Mouse (Mus musculus) midbrain, embryonic 15.5 days (tissue): ENCODE results near the gene Fam24a. TPM values are rescaled to one million over a fixed set of nuclear protein-coding genes. Genes with fewer than 3 reads are reported as not detected.

Source experiments
- ATAC-seq: fragments of 200-750 bp; cut with Nextera tagmentation; replicated peaks from 2 replicates; pipeline ENCODE4 v1.8.0; 2017; ENCODE audit warnings: moderate TSS enrichment
- H3K27ac ChIP-seq: fragments of 300-500 bp; sonication (generic); 2 replicates; pipeline ENCODE4 v1.5.1; 2015; ENCODE audit warnings: mild to moderate bottlenecking, inconsistent platforms
- H3K27me3 ChIP-seq: fragments of 300-500 bp; sonication (generic); replicated peaks from 2 replicates; pipeline ENCODE4 v1.6.1; 2015; ENCODE audit warnings: inconsistent platforms
- H3K36me3 ChIP-seq: fragments of 300-500 bp; sonication (generic); replicated peaks from 2 replicates; pipeline ENCODE4 v1.6.1; 2015; ENCODE audit warnings: inconsistent platforms
- H3K4me1 ChIP-seq: fragments of 300-500 bp; sonication (generic); 2 replicates; pipeline ENCODE4 v1.6.1; 2015; ENCODE audit warnings: inconsistent platforms
- H3K4me2 ChIP-seq: fragments of 300-500 bp; sonication (generic); 2 replicates; pipeline ENCODE4 v1.6.1; 2015; ENCODE audit warnings: inconsistent platforms, mild to moderate bottlenecking, moderate library complexity
- H3K4me3 ChIP-seq: fragments of 300-500 bp; sonication (generic); 2 replicates; pipeline ENCODE4 v1.5.1; 2015; ENCODE audit warnings: mild to moderate bottlenecking, inconsistent platforms
- H3K9ac ChIP-seq: fragments of 300-500 bp; sonication (generic); 2 replicates; pipeline ENCODE4 v1.6.1; 2015; ENCODE audit warnings: mild to moderate bottlenecking, inconsistent platforms
- H3K9me3 ChIP-seq: fragments of 300-500 bp; sonication (generic); 2 replicates; pipeline ENCODE4 v1.6.1; 2016; ENCODE audit warnings: inconsistent platforms
- WGBS: fragments of 180-500 bp; shearing (Covaris S2); methylation state at CpG from one replicate; pipeline ENCODE4 v1.1.7; 2015; ENCODE audit warnings: mixed read lengths; 5-methylcytosine and 5-hydroxymethylcytosine counted together
- polyA plus RNA-seq: library from polyadenylated mRNA; unstranded; fragments of >200 nt; fragmentation: Nextera tagmentation; extraction: Ambion mirVana; gene quantifications from 2 replicates; pipeline ENCODE4 v1.2.1, GENCODE M21; 2015

Gene Fam24a
- polyA plus RNA-seq, 1 experiment from 2014 or later: not detected

DNA sequence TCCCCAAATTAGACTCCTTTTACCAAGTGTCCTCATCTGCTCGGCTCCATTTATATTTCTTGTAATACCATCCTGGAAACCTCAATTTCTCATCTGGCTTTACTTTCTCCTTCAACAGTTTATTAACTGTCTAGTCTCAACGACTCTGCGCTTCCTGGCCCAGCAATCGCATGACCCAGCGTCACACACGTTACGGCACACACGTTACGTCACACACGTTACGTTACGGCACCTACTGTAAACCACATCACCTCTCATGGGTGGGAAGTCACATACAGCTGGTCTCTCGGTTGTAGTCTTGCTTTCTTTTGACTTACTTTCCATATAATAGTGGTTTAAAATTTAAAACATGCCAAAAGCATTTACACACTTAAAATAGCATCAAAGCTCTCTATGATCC lies 22.4 kb downstream of the Fam24a start:
- H3K36me3 ChIP-seq: peaks cover 22% of the 10 kb centered on the region

DNA sequence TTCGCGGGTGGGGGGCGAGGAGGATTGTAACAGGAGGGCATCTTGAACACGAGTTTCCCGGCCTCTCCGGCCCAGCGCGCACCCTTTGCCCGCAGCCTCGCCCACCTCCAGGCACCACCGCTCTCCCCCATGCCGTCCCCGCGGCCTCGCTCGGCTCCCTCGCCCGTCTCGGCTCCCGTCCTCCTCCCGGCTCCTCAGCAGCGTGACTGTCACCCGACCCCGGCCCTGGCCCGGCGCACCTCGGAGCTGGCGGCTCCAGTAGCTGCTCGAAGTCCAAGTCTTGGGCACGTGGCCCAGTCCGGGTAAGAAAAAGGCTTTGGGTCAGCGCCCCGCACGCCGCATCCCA lies 28.6 kb downstream of the Fam24a start:
- peaks cover 17% of the 10 kb centered on the region for H3K4me1 ChIP-seq
- H3K27ac ChIP-seq: peak overlapping the region; percentile 89
- WGBS: under 1% methylated on average over 35 of the region's 35 CpGs
- H3K4me2 ChIP-seq: peak overlapping the region; percentile 91
- no peaks in the 10 kb centered on the region for H3K9me3 ChIP-seq
- peak overlapping the region; percentile 91 for H3K9ac ChIP-seq
- H3K4me3 ChIP-seq: peak overlapping the region; percentile 77
- H3K27me3 ChIP-seq: 0 out of 2 replicates have a peak, but pooled peaks cover 2% of the 10 kb centered on the region
- ATAC-seq: peak; percentile 89
- 0 out of 2 replicates have a peak, but pooled peaks cover 5% of the 10 kb centered on the region for H3K36me3 ChIP-seq

More for the DNA sequence above, 22.4 kb downstream of the Fam24a start:
- no peaks in the 10 kb centered on the region for H3K9me3 ChIP-seq
- no peak overlapping the region for H3K4me2 ChIP-seq
- H3K4me1 ChIP-seq: peaks cover 3% of the 10 kb centered on the region
- no peak for ATAC-seq
- no peak overlapping the region for H3K9ac ChIP-seq
- 98% methylated on average over 13 of the region's 13 CpGs for WGBS
- no peak overlapping the region for H3K4me3 ChIP-seq
- no peaks in the 10 kb centered on the region for H3K27me3 ChIP-seq
- H3K27ac ChIP-seq: no peak overlapping the region

DNA sequence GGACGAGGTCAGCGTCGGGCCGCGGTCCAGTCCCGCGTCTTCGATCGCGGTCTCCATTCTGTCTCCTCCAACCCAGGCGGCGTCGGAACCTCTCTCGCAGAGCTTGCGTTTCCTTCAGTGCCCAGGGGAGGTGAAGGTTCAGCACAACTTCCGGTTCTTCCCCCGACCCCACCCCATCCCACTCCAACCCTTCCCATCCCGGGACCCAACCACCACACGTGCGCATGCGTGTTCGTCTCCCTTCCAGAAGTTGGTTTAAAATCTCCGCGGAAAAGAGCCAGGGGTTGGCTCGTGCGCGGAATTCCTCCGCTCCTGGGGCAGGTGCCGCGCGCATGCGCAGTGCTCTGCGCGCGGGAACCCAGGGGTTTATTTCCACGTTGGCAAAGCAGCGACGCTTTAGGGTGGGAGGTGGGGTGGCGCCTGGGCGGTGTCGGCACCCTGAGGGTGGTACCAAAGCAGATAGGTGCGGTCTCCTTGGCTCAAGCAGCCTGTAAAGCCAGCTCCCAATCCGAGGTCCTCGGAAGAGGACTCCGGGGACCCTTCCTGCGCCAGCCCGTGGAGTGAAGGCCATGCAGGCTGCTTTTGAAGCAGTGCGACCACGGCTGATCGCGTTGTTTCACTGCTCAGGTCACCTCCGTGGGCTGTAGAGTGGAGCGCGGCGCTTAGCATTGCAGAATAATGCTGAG lies 29.1 kb downstream of the Fam24a start, which contains the start of gene 2310057M21Rik:
Gene 2310057M21Rik (minus strand): TSS at position 145 of the 686 bp plus-strand sequence.
- Histone ChIP-seq H3K36me3 (0 out of 2 replicates have a peak, but pooled peaks cover 2% of the 10 kb centered on the region), H3K4me3 (peak within 1 kb of the TSS; percentile 77), H3K27ac (peak within 1 kb of the TSS; percentile 89), H3K9me3 (no peaks in the 10 kb centered on the region), H3K27me3 (0 out of 2 replicates have a peak, but pooled peaks cover 2% of the 10 kb centered on the region), H3K4me2 (peak within 1 kb of the TSS; percentile 91), H3K4me1 (peaks cover 17% of the 10 kb centered on the region), H3K9ac (peak within 1 kb of the TSS; percentile 91)
- peak; percentile 97 for ATAC-seq
- WGBS: under 1% methylated on average over 55 of the region's 55 CpGs

DNA sequence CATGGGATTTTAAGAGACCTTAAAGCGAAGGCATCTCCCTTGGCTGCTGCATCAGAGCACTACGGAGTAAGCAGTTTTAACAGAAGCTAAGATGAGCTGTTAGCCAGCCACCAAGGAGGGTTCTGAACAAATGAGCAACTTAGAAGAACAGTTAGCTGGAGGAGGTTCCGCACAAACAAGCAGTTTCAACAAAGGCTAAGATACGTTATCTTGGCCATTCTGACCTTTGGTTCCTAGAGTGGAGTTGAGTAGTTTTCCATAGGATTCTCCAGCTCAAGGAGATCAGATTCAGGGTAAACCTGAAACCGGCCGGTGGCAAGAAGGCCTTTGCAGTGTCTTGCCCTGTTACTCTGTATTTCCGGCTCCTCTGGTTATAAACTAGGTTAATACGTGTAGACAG lies 30.5 kb downstream of the Fam24a start:
- Histone ChIP-seq H3K9me3 (no peaks in the 10 kb centered on the region), H3K9ac (no peak overlapping the region), H3K4me3 (no peak overlapping the region), H3K27me3 (0 out of 2 replicates have a peak, but pooled peaks cover 2% of the 10 kb centered on the region), H3K36me3 (no peaks in the 10 kb centered on the region), H3K4me1 (peaks cover 17% of the 10 kb centered on the region), H3K27ac (no peak overlapping the region), H3K4me2 (no peak overlapping the region)
- WGBS: 96% methylated on average over 8 of the region's 8 CpGs
- ATAC-seq: no peak

DNA sequence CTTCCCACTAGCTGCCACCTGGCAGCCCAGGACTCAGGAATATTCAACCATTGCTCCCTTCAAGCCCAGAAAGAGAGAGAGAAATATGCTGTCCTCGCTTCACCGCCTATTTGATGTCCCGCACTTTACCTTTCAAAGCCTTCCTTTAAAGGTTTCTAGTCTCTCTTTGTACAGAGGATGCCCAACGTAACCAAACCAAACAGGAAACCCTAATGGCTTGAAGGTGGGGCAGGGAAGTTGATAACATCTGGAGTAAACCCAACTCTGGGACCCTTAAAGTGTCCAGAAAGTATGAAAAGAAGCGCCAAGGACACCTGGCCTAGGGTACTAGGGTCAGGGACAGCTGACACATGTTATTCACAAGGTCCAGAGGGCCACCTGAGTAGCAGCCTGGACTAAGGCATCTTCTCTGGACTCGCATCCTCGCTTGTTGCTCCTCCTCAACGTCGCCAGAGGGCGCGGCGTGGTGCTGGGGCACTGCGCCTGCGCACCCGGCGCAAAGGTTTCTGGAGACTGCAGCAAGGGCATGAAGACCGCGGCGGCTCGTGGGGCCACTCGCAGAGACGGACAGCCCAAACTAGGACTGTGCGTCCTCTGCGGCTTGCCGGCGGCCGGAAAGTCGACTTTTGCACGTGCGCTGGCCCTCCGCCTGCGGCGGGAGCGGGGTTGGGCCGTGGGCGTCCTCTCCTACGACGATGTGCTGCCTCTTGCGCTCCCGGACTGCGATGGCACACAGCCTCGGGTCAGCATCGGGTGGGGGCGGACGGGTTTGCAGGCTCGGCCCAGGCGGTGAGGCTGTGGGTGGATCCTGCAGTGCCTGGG lies 37.2 kb downstream of the Fam24a start, which contains the start of gene Pstk:
Gene Pstk (plus strand): TSS at position 494 of the 822 bp plus-strand sequence.
- ATAC-seq: peak; percentile 95
- peak within 1 kb of the TSS; percentile 81 for H3K4me3 ChIP-seq
- peaks cover 6% of the 10 kb centered on the region for H3K4me1 ChIP-seq
- 0 out of 2 replicates have a peak, but pooled peaks cover 3% of the 10 kb centered on the region for H3K36me3 ChIP-seq
- 0 out of 2 replicates have a peak, but pooled peaks cover 2% of the 10 kb centered on the region for H3K27me3 ChIP-seq
- peak within 1 kb of the TSS; percentile 72 for H3K4me2 ChIP-seq
- peak within 1 kb of the TSS; percentile 92 for H3K9ac ChIP-seq
- 4% methylated on average over 47 of the region's 47 CpGs for WGBS
- H3K27ac ChIP-seq: peak within 1 kb of the TSS; percentile 91
- H3K9me3 ChIP-seq: no peaks in the 10 kb centered on the region

DNA sequence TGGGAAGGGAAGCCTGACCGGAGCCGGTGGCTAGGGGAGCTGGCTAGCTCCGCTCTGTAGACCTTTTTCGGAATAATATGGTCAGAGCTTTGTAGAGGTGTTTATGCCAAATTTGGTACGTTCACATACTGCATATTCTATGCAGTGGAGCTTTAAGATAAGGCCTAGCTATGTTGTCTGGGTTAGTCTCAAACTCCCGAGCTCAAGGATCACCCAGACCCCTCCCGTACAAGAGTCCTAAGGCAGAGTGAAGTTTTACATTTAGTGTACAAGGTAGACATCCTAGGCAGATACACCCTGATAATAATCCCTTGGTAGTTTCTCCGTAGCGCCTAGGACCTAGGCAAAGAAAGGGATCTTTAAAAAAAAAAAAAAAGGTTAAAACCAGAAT lies 37.8 kb downstream of the Fam24a start:
- Histone ChIP-seq H3K27ac (peak overlapping the region; percentile 91), H3K4me3 (peak overlapping the region; percentile 81), H3K36me3 (0 out of 2 replicates have a peak, but pooled peaks cover 3% of the 10 kb centered on the region), H3K4me1 (peaks cover 6% of the 10 kb centered on the region), H3K9ac (peak overlapping the region; percentile 92), H3K27me3 (0 out of 2 replicates have a peak, but pooled peaks cover under 1% of the 10 kb centered on the region), H3K9me3 (no peaks in the 10 kb centered on the region), H3K4me2 (peak overlapping the region; percentile 72)
- 6% methylated on average over 9 of the region's 9 CpGs for WGBS
- peak; percentile 66 for ATAC-seq

DNA sequence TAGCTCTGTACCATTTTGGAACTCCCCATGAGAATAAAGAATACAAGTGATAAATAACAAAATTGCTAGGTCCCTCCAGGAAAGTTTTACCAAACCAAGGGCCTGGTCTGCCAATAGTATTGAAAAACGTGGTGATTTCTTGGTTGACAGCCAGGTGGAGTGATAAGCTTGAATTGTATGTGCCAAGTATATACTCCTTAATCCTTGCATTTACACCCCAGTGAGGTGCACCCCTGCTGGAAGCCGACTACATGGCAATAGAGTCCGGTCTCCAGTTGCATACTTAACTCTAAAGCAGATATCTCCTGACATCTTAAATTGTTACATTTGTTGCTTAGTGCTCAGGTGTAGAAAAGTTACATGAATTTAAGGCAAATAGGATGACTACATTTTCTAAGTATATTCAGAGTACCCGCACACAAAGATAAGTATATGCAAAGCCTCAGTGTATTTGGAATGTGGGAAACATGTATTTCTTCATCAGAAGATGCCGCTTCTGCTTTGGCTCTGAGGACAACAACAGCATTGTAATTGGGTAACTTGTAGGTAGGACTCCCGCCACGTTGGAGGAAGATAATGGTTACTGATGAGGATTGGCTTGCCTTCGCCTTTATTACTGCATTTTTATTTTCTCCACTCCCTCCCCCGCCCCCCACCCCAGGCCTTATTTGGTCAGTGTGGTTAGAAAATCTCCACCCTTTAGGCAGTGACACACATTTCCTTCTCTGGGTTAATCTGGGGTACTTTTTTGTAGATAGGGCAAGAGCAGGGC lies 38.4 kb downstream of the Fam24a start:
- H3K9ac ChIP-seq: peak overlapping the region; percentile 92; the same call in 1 of the 2 replicates
- 0 out of 2 replicates have a peak, but pooled peaks cover 3% of the 10 kb centered on the region for H3K36me3 ChIP-seq
- no peak for ATAC-seq
- H3K27me3 ChIP-seq: no peaks in the 10 kb centered on the region
- H3K4me1 ChIP-seq: peaks cover 6% of the 10 kb centered on the region
- no peak overlapping the region for H3K27ac ChIP-seq
- 73% methylated on average over 9 of the region's 9 CpGs for WGBS
- peak overlapping the region; percentile 81 for H3K4me3 ChIP-seq
- H3K9me3 ChIP-seq: no peaks in the 10 kb centered on the region
- peak overlapping the region; percentile 72 for H3K4me2 ChIP-seq

Other genes starting within 250 kb of the Fam24a start
- not detected in 2 replicates for gene 4933402N03Rik, start 187.6 kb upstream of the Fam24a start, polyA plus RNA-seq
- gene 5430419D17Rik, start 159.5 kb upstream of the Fam24a start, polyA plus RNA-seq: not detected in 2 replicates
- gene Cuzd1, start 11.6 kb upstream of the Fam24a start, polyA plus RNA-seq: not detected in 2 replicates
- not detected in 2 replicates for gene Fam24b, start 4.3 kb upstream of the Fam24a start, polyA plus RNA-seq
- gene 2310057M21Rik, start 28.9 kb downstream of the Fam24a start, polyA plus RNA-seq: 29.1 and 32.0 TPM in 2 replicates
- gene Pstk, start 37.3 kb downstream of the Fam24a start, polyA plus RNA-seq: 50.5 and 50.7 TPM in 2 replicates
- gene Ikzf5, start 76.7 kb downstream of the Fam24a start, polyA plus RNA-seq: 10.1 and 12.5 TPM in 2 replicates
- 107 and 110 TPM in 2 replicates for gene Acadsb, start 76.7 kb downstream of the Fam24a start, polyA plus RNA-seq
- 0.49 and 0.73 TPM in 2 replicates for gene Hmx3, start 209.0 kb downstream of the Fam24a start, polyA plus RNA-seq
- gene Hmx2, start 214.9 kb downstream of the Fam24a start, polyA plus RNA-seq: 0.34 and 1.1 TPM in 2 replicates
- 165 and 166 TPM in 2 replicates for gene Bub3, start 226.4 kb downstream of the Fam24a start, polyA plus RNA-seq